Mouse (Mus musculus): Measurements from ENCODE around the gene Lsr.

Lsr gene

DNA sequence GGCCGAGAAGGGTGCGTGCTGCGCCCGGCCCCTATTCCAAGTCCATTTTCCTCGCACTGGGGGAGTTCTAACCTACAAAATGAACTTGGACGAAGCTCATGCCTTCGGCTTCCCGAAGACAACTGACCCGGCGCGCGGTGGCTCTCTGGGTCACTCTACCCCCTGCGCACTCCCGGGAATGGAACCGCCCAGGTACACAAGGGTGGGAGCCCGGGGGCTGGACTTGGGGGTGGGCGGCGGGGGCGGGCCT lies at the start of gene Lsr:
Gene Lsr, minus strand, starts transcription at position 214 of the 250 bp plus-strand sequence.
- peak; percentile 59 for DNase-seq (ENCODE audit: low spot score)

DNA sequence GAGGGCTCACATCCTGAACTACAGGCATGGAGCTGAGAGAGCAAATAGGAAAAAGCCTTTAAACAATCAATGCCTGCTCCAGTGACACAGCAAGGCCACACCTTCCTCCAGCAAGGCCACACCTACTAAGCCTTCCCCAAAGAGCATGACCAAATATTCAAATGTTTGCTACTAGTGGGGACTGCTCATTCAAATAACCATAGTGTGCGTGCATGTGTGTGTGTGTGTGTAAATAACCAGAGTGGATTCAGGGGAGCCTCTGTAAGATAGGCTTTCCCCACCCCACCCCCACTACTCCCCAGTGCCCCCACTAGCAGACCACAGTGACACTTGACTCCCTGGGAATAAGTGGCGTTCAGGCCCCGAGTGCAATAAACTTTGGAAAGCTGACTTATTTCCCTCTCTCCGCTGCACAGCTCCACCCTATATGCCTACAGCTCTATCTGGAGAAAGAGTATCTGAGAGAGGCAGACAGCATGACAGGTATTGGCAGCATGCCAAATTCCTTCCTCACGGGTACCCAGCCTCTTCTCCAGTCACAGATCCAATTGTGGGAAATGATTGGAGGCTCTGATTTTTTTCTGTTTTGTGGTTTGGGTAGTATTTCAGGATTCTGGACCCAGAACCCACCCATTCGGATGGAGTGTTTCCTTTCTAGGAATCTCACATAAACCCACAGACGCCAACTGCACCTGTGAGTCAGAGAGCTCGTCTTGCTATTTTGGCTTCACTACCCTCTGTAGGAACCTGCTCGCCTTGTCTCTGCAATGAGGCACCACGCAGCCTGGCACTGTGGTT lies 44.0 kb upstream of the Lsr start:
- no peak for DNase-seq (ENCODE audit: low spot score)

DNA sequence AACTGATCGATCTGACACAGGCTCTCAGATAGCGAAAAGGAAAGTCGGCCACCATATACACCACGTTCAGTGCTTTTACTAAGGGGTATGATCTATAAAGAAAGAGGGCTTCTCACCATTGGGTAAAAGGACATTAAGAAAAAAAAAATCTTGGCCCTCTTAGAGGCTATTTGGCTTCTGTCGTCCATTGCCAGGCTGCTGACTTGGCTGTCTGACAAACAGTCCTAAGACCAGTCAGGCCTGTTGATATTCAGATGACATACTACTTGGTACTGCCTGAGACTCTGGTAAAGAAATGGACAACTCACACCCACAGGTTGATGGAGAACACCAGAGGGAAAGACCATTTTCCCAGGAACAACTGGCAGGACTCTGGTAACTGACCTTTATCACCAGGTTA lies 39.7 kb upstream of the Lsr start:
- no peak for DNase-seq (ENCODE audit: low spot score)

DNA sequence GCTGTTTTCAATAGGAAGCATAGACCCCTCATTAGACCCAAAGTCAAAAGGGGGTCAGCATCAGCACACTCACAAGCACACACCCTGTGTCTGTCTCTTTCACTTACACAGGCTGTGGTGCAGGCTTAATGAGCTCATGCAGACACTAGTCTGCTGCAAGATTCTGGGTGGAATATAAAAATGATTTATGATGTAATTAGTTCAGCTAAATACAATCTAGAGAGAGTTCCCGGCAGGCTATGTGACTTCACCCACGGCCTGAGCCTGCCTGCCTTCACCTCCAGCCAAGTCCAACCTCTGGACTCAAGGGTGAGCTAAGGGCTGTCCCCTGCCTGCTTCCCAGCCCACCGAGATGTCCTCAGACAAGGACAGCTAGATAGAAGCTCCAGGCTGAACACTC lies 35.6 kb upstream of the Lsr start:
- DNase-seq (ENCODE audit: low spot score), result no peak

DNA sequence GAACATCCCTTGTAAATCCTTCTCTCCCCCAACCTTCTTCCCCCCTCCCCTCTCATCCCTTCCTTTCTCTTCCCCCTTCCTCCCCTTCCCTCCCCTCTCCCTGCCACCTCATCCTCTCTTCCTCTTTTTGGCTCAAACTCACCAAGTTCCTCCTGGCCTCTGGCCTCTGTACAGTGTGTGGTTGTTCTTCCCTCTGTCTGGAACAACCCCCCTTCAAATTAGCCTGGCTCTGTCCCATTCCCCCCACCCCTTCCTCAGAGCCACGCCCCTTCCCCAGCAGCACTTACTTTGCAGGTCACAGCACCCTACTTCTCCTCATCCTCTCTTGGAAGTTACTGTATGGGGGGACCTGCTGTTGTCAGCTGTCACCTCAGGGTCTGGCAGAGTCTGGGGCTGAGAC lies 34.9 kb upstream of the Lsr start:
- DNase-seq (ENCODE audit: low spot score), result no peak

DNA sequence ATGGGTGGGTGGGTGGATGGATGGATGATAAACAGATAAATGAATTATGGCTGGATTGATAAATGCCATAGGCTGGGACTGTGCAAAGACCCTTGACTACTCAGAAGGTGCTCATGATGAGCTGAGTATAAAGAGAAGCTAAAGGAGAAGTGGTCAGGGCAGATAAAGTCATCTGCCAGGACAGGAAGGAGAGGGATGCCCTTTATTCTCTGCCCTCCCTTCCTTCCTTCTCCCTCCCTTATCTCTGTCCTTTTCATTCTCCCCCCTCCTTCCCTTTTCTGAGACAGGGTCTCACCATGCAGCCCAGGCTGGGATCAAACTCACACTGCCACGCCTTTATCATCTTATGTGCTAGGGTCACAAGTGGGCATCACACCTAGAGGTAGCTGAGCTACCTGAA lies 34.5 kb upstream of the Lsr start:
- DNase-seq (ENCODE audit: low spot score), result no peak

DNA sequence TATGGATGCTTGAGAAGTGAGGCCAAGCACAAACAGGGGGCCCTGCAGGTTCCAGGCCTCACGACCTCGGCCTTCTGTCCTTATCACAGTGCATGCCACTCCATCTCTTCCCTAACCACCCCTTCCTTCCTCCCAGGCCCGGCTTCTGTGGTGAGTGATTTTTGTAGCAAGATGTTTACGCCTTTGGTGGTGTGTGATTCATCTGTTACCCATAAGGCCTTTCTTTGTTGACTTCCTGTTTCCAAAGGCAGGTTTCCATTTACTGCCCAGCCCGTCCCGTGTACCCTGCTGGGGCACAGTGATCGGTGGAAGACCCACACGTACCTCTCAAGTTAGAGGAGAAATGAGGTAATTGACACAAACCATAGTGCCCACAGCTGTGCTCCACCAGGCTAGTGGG lies 29.4 kb upstream of the Lsr start:
- no peak for DNase-seq (ENCODE audit: low spot score)

DNA sequence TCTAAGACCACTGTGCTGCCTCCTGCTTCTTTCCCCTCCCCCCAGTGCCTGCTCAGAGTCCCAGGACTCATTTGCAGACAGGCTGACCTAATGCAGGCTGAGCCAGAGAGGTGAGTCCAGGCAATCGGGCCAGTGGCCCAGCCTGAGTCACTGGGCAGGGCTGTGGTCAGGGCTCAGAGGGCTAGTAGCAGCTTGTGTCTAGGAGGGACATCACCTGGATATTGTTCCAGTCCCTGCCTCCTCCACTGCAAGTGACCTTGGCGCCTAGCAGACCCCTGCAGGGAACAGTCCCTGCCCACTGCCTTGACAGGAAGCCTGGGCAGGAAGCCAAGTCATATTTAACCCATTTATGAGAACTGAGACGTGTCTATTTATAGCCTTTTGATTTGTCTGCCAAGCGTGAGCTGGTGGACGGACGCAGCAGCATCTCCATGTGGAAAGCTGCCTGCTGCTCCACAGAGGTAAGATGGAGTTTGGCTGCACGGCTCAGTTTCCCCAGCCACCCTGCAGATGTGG lies 27.3 kb upstream of the Lsr start:
- DNase-seq (ENCODE audit: low spot score), result peak; percentile 8

DNA sequence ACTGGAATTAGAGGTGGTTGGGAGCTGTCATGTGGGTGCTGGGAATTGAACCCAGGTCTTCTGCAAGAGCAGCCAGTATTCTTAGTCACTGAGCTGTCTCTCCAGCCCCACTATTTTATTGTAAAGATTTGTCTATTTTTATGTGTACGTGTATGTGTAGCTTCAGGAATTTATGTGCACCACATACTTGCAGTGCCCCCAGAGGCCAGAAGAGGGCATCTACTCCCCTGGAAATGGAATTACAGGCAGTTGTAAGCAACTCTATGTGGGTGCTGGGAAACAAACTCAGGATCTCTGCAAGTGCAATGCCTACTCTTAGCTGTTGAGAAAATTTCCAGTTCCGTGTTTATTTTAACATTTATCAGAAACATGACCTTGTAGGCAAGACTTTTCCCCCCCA lies 23.2 kb upstream of the Lsr start:
- DNase-seq (ENCODE audit: low spot score), result no peak

DNA sequence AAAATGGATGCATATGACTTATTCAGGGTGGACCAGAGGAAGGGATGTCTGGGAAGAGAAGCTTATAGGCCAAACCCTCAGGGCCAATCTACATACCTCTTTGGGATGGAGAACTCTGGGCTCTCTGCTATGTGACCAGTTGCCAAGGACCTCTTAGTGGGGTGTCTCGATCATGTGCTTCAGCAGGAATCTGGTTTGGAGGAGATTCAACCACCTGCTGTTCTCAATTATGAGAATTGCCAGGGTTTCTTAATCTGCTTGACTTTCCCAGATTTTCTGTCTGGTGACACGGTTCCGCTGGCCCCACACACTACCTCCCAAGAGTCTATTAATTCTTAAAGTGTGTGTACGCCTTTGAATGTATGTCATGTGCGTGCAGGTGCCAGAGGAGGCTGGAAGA lies 20.7 kb upstream of the Lsr start:
- no peak for DNase-seq (ENCODE audit: low spot score)

DNA sequence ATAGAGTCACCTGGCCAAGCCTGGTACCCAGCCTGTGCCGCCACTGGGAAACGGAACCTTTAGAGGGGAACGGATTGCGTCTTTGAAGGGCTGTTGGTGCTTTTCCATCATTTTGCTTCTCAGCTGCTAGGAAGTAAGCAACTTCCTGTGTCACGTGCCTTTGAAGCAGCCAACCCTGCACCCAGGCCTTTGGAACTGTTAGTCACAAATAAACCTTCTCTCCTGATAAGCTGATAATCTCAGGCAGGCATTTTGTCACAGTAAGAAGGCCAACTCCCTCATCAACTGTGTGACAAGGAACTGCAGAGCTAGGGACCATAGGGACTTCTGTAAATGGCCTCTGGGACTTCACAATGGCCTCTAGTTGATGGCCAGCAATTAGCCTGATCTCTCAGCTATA lies 18.9 kb upstream of the Lsr start:
- DNase-seq (ENCODE audit: low spot score), result no peak

DNA sequence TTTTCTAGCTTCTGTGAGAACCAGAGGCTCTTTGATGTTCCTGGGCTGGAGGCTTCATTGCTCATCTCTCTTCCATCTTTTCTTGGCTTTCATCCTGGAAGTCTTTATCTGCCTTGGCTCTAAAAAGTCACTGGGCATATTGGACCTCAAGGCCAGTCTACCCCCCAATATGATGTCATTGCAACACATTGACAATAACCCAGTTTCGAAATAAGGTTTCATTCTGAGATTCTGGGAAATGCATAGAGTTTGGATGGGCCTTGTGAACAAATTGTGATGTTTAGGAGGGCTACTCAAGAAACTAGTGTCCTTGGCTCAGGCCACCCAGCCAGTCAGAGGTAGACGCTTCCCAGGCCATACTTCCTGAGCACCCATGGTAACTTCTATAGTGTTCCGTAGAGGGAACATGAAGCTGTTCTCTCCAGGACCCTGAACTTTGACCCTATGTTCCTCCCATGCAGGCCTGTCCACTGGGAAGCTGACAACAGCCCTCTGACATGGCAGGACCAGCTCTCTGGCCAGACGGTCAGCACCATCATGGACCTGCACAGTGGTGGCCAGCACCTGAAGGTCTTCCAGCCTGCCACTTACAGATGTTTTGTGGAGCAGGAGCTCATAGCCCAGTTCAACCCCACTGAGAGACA lies 15.4 kb upstream of the Lsr start:
- DNase-seq (ENCODE audit: low spot score), result no peak

DNA sequence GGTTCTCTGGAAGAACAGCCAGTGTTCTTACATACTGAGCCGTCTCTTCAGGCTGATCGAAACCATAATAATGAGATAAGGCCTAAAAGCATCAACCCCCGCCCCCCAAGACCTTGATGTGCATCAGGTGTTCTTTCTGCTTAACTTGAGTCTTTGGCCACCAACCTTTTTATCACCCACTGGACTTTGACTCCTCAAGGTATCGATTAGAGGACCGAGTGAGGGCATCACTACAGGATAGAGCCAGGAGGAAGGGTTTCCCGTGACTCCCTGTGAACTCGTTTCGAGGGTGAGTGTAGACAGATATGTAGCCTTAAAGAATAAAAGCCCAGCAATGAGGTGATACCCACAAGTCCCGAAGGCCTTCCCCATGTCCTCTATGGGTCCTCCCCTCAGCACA lies 12.1 kb upstream of the Lsr start:
- no peak for DNase-seq (ENCODE audit: low spot score)

DNA sequence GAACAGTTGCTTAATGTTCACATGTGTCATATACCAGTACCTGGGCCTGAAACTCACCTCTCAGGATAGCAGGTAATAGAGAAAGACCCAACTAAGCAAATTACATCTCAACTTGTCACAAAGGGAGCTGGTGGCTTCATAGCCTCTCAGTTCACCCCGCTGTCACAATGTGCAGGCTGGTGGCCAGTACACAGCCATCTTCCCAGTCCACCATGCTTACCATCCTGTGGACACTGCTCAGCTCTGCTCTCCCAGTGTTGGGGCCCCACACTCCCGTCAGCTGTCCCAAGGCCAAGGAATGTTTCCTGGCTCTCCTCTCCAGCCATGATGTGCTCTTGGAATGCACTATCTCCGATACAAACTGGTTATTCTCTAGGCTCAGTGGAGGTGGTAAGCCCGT lies 8.4 kb upstream of the Lsr start:
- no peak for DNase-seq (ENCODE audit: low spot score)

DNA sequence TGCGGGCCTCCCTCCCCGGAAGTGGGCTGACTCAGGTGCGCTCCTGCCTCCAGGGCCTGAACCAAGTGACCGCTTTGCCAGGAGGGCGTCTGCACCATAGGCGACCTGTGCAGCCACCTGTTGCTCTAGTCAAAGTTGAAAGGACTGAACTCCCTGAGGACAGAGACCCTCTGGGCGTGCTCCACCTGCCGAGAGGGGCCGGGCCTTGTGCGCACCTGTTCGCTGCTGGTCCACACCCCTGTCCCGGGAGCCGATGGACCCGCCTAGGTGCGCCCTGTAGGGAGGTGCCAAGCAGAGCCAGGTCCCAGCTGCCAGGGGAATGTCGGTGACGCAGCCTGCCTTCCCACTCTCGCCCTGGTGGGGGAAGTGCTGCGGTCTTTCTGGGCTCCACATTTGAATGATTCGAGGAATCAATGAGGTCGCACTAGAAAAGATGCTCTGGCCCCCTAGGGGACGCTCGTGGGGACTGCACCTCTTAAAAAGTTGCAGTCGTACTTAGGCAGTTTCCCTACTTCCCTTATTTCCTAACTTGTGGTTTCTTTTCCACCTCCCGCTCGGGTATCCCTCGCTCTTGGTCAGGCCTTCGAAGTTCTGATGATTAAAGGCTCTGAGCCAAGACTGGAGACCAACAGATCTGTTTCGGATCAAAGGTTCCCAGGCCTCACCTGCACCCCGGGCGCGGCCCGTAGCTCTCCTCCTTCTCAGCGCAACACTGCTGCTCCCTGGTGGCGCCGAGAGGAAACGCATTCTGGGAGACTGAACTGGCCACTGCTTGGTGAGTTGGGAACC lies 431 bp upstream of the Lsr start, which contains the start of gene Fam187b:
Gene Fam187b, plus strand, starts transcription at position 290 of the 789 bp plus-strand sequence.
- DNase-seq (ENCODE audit: low spot score), result peak; percentile 93

DNA sequence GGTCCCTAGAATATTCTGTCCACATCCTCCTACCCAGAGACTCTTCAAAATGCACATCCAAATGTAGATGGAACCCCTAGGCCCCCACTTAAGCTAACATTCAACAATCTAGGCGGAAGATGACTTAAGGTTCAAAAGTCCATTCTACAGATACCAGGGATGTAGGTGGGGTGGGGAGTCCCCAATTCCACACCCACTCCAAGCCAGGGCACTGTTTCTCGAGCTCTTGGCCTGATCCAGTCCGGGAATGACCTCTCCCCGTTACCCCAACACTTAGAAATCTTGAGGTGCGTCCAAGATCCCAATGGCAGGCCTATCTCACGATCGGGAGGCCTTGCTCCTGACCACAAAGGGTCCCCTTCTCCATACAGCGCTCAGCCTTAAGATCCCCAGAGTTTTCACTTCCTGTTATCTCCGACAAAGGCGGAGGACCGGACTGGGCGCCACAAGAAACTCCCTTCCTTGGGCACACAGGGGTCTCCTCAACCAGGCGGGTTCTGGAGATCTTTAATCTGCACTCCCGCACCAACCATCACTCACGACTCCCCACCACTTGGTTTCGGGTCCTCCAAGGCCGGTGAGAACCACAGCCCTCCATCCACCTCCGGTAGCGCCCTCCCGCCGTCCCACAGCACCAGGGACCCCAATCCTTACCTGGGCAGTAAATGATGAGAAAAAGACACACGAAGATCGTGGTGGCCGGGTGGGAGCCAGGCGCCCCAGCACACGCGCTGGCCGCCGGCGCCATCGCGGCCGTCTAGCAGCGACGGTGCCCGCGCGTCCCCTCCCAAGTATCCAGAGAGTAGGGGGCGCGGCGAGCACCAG lies 626 bp downstream of the Lsr start:
- peak; percentile 19 for DNase-seq (ENCODE audit: low spot score)

DNA sequence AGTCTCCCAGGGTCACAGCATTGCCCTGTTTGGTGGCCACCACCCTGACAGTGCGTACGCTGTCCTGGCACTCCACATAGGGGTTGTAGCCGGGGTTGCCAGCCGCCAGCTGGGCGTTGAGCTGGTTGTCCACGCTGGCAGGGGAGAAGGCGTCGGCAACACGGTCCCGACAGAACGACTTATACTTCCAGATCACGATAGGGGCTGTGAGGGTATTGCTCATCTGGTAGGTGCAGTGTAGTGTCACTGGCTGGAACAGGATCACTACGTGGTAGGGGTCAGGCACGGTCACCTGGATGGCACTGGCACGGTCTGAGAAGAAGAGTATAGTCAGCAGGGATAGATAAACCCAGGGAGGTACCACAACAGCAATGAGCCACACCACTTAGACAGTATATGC lies 1.4 kb downstream of the Lsr start:
- no peak for DNase-seq (ENCODE audit: low spot score)

DNA sequence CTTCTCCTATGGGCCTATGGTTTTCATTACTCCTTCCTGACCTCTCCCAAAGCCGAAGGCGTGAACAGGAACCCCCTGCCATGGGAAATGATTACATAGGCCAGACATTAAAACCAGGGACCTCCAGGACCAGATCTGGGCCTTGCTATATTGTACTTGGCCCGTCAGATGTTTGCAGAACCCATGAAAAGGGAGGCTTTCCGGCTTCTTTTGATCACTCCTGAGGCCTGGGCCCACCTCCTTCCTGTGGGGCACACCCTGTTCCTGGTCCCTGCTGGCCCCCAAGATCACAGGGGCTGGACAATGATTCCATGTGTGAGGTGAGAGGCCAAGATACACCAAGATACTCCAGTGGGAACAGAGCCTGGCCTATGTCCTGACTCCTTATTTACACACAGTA lies 4.1 kb downstream of the Lsr start:
- no peak for DNase-seq (ENCODE audit: low spot score)

DNA sequence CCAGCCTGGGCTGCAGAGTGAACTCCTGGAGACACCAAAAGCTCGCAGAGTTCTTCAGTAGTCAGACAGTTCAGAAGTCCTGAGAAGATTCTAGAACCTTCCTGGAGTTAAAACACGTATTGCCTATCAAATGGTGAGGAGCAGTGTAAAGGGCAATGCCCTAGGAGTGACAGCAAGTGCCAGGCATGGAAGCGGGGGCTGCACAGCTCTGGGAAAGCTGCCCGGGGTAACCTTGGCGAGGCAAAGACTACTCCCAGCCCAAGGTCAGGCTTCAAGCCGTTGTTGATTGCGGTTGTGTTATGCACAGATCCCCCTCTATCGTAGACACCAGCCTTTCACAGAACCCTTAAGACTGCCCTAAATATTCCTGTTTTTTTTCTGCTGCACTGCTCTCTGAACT lies 4.7 kb downstream of the Lsr start:
- no peak for DNase-seq (ENCODE audit: low spot score)

DNA sequence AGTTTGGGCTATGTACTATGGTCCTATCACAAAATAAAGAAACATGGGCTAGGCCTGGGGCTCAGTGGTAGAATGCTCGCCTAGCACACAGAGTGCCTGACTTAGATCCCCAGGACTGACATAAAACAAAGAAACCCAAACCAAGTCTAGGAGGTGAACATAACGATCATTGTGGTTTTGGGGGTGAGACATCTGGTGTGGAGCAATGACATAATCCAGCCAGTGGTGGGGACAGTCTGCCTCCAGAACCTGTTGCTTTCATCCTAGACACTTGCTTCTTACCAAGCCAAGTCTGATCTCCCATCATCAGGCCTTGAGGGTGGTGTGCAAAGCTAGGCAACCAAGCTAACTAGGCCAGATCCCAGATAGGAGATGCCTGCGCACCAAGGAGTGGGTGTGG lies 6.6 kb downstream of the Lsr start:
- no peak for DNase-seq (ENCODE audit: low spot score)

DNA sequence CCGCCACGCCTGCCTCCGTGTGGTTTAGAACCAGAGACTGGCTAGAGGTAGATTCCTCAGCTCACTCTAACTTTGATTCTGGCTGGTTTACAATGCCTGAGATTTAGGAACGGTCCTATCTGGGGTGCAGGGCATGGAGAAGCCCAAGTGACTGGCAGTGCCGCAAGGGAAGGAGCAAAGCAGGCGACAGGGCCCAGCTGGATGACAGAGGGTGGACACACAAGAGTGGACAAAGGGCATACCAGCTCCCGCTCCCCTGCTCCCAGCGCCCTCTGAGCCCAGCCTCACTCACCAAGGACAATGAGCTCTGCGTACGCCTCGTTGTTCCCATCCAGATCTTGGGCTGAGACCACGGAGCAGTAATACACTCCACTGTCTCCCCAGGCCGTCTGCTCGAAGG lies 7.6 kb downstream of the Lsr start:
- DNase-seq (ENCODE audit: low spot score), result no peak

DNA sequence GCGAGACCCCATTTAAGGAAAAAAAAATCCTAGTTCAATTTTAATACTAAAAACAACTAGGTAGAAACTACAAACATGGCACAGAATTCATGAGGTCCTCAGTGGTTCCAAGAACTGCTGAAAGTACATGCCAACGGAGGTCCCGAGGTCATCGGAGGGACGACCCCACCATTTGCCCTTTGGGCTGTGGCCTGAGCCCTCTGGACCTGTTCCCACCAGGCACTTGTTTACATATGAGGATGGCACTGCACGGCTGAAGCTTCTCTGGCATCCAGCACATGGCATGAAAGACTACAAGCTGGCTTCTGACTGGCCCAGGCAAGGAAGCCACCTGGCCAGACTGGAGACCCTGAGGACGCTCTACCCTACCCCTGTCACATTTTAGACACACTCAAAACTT lies 8.9 kb downstream of the Lsr start:
- DNase-seq (ENCODE audit: low spot score), result no peak

Measured in embryo, embryonic 10.5 days (tissue).